Mouse (Mus musculus) hindbrain, embryonic 12.5 days (tissue): ENCODE measurements around the gene Hoxd4. TPM values are rescaled to one million over a fixed set of nuclear protein-coding genes. Genes with fewer than 3 reads are reported as not detected.

Source experiments
- ATAC-seq: fragments of 200-750 bp; cut with Nextera tagmentation; 2 replicates; pipeline ENCODE4 v1.8.0; 2017; ENCODE audit warnings: moderate TSS enrichment; ENCODE audit not compliant: low FRiP score
- H3K27ac ChIP-seq: fragments of 300-500 bp; sonication (generic); 2 replicates; pipeline ENCODE4 v1.5.1; 2016; ENCODE audit warnings: mild to moderate bottlenecking
- H3K27me3 ChIP-seq: fragments of 300-500 bp; sonication (generic); 2 replicates; pipeline ENCODE4 v1.6.1; 2016; ENCODE audit warnings: mild to moderate bottlenecking
- H3K36me3 ChIP-seq: fragments of 300-500 bp; sonication (generic); 2 replicates; pipeline ENCODE4 v1.6.1; 2016; ENCODE audit warnings: mild to moderate bottlenecking
- H3K4me1 ChIP-seq: fragments of 300-500 bp; sonication (generic); 2 replicates; pipeline ENCODE4 v1.6.1; 2016
- H3K4me2 ChIP-seq: fragments of 300-500 bp; sonication (generic); replicated peaks from 2 replicates; pipeline ENCODE4 v1.6.1; 2016; ENCODE audit warnings: mild to moderate bottlenecking
- H3K4me3 ChIP-seq: fragments of 300-500 bp; sonication (generic); 2 replicates; pipeline ENCODE4 v1.5.1; 2016; ENCODE audit warnings: mild to moderate bottlenecking
- H3K9ac ChIP-seq: fragments of 300-500 bp; sonication (generic); 2 replicates; pipeline ENCODE4 v1.6.1; 2016; ENCODE audit warnings: mild to moderate bottlenecking, moderate library complexity
- H3K9me3 ChIP-seq: fragments of 300-500 bp; sonication (generic); replicated peaks from 2 replicates; pipeline ENCODE4 v1.6.1; 2016; ENCODE audit warnings: mild to moderate bottlenecking
- WGBS: fragments of 180-500 bp; shearing (Covaris S2); methylation state at CpG from one replicate; pipeline ENCODE4 v1.1.7; 2016; 5-methylcytosine and 5-hydroxymethylcytosine counted together
- polyA plus RNA-seq: library from polyadenylated mRNA; unstranded; fragments of >200 nt; fragmentation: Nextera tagmentation; extraction: Ambion mirVana; gene quantifications from 2 replicates; pipeline ENCODE4 v1.2.1, GENCODE M21; 2016

Hoxd4 gene
- polyA plus RNA-seq, 1 experiment from 2014 or later, result 3.6 TPM

- Histone ChIP-seq H3K27ac (no peak overlapping the region), H3K4me3 (peak overlapping the region; percentile 13; the same call in 1 of the 2 replicates), H3K4me2 (peak overlapping the region; percentile 24; the same call in 1 of the 2 replicates), H3K27me3 (peaks cover 97% of the 10 kb centered on the region), H3K36me3 (no peaks in the 10 kb centered on the region), H3K4me1 (peaks cover 14% of the 10 kb centered on the region; the same call in 1 of the 2 replicates), H3K9me3 (no peaks in the 10 kb centered on the region), H3K9ac (no peak overlapping the region)
- peak; percentile 43 for ATAC-seq
- WGBS, result under 1% methylated on average over 74 of the region's 78 CpGs
Observed at GRCm38 (mm10) chr2:74681594-74682531, 29.9 kb upstream of the Hoxd4 start.

- H3K4me3 ChIP-seq, result peak overlapping the region; percentile 20
- WGBS, result 0% methylated on average over 37 of the region's 51 CpGs
- H3K27ac ChIP-seq, result no peak overlapping the region
- H3K36me3 ChIP-seq, result no peaks in the 10 kb centered on the region
- H3K4me2 ChIP-seq, result peak overlapping the region; percentile 24; the same call in 1 of the 2 replicates
- peaks cover 14% of the 10 kb centered on the region; the same call in 1 of the 2 replicates for H3K4me1 ChIP-seq
- no peaks in the 10 kb centered on the region for H3K9me3 ChIP-seq
- H3K27me3 ChIP-seq, result peaks cover 97% of the 10 kb centered on the region
- H3K9ac ChIP-seq, result no peak overlapping the region
- ATAC-seq, result no peak
Observed at GRCm38 (mm10) chr2:74682796-74683195, 28.9 kb upstream of the Hoxd4 start.

GRCm38 (mm10) chr2:74683471-74683951, 28.2 kb upstream of the Hoxd4 start:
- no peak overlapping the region for H3K27ac ChIP-seq
- peaks cover 14% of the 10 kb centered on the region; the same call in 1 of the 2 replicates for H3K4me1 ChIP-seq
- H3K36me3 ChIP-seq, result no peaks in the 10 kb centered on the region
- H3K27me3 ChIP-seq, result peaks cover 97% of the 10 kb centered on the region
- H3K9ac ChIP-seq, result no peak overlapping the region
- WGBS, result 0% methylated on average over 18 of the region's 18 CpGs
- H3K9me3 ChIP-seq, result no peaks in the 10 kb centered on the region
- no peak overlapping the region for H3K4me3 ChIP-seq
- H3K4me2 ChIP-seq, result no peak overlapping the region
- no peak for ATAC-seq

- no peak overlapping the region for H3K27ac ChIP-seq
- WGBS, result under 1% methylated on average over 12 of the region's 12 CpGs
- H3K4me1 ChIP-seq, result peaks cover 14% of the 10 kb centered on the region; the same call in 1 of the 2 replicates
- no peaks in the 10 kb centered on the region for H3K9me3 ChIP-seq
- H3K4me3 ChIP-seq, result no peak overlapping the region
- no peaks in the 10 kb centered on the region for H3K36me3 ChIP-seq
- no peak overlapping the region for H3K9ac ChIP-seq
- H3K27me3 ChIP-seq, result peaks cover 97% of the 10 kb centered on the region
- H3K4me2 ChIP-seq, result no peak overlapping the region
- ATAC-seq, result no peak
Observed at GRCm38 (mm10) chr2:74684106-74684505, 27.6 kb upstream of the Hoxd4 start.

- WGBS, result 9% methylated on average over 4 of the region's 4 CpGs
- Histone ChIP-seq H3K27ac (no peak overlapping the region), H3K4me3 (no peak overlapping the region), H3K4me2 (no peak overlapping the region), H3K4me1 (peaks cover 14% of the 10 kb centered on the region; the same call in 1 of the 2 replicates), H3K9ac (no peak overlapping the region), H3K36me3 (no peaks in the 10 kb centered on the region), H3K27me3 (peaks cover 97% of the 10 kb centered on the region), H3K9me3 (no peaks in the 10 kb centered on the region)
- no peak for ATAC-seq
Observed at GRCm38 (mm10) chr2:74685059-74685603, 26.6 kb upstream of the Hoxd4 start.

- no peaks in the 10 kb centered on the region for H3K36me3 ChIP-seq
- H3K27me3 ChIP-seq, result peaks cover 92% of the 10 kb centered on the region
- H3K4me3 ChIP-seq, result no peak overlapping the region
- H3K4me2 ChIP-seq, result no peak overlapping the region
- H3K9ac ChIP-seq, result no peak overlapping the region
- no peak overlapping the region for H3K27ac ChIP-seq
- peaks cover 14% of the 10 kb centered on the region; the same call in 1 of the 2 replicates for H3K4me1 ChIP-seq
- WGBS, result 6% methylated on average over 17 of the region's 17 CpGs
- no peak for ATAC-seq
- H3K9me3 ChIP-seq, result 0 out of 2 replicates have a peak, but pooled peaks cover 2% of the 10 kb centered on the region
Observed at GRCm38 (mm10) chr2:74686301-74686987, 25.3 kb upstream of the Hoxd4 start.

- H3K4me2 ChIP-seq, result no peak overlapping the region
- peaks cover 92% of the 10 kb centered on the region for H3K27me3 ChIP-seq
- H3K9me3 ChIP-seq, result 0 out of 2 replicates have a peak, but pooled peaks cover 3% of the 10 kb centered on the region
- H3K4me1 ChIP-seq, result peaks cover 7% of the 10 kb centered on the region
- H3K27ac ChIP-seq, result no peak overlapping the region
- H3K9ac ChIP-seq, result no peak overlapping the region
- under 1% methylated on average over 27 of the region's 27 CpGs for WGBS
- no peak for ATAC-seq
- no peaks in the 10 kb centered on the region for H3K36me3 ChIP-seq
- H3K4me3 ChIP-seq, result no peak overlapping the region
Observed at GRCm38 (mm10) chr2:74686988-74687697, 24.6 kb upstream of the Hoxd4 start.

- H3K36me3 ChIP-seq, result no peaks in the 10 kb centered on the region
- H3K9ac ChIP-seq, result no peak overlapping the region
- no peak overlapping the region for H3K4me3 ChIP-seq
- H3K4me1 ChIP-seq, result peaks cover under 1% of the 10 kb centered on the region
- H3K4me2 ChIP-seq, result no peak overlapping the region
- H3K27me3 ChIP-seq, result peaks cover 92% of the 10 kb centered on the region
- ATAC-seq, result no peak
- H3K27ac ChIP-seq, result no peak overlapping the region
- 0 out of 2 replicates have a peak, but pooled peaks cover 3% of the 10 kb centered on the region for H3K9me3 ChIP-seq
- under 1% methylated on average over 31 of the region's 31 CpGs for WGBS
Observed at GRCm38 (mm10) chr2:74687698-74688555, 23.8 kb upstream of the Hoxd4 start.

GRCm38 (mm10) chr2:74688795-74689573, 22.7 kb upstream of the Hoxd4 start:
- Histone ChIP-seq H3K36me3 (no peaks in the 10 kb centered on the region), H3K9ac (no peak overlapping the region), H3K4me3 (no peak overlapping the region), H3K4me1 (no peaks in the 10 kb centered on the region; the same call in 1 of the 2 replicates), H3K27me3 (peaks cover 92% of the 10 kb centered on the region), H3K4me2 (no peak overlapping the region), H3K27ac (no peak overlapping the region), H3K9me3 (0 out of 2 replicates have a peak, but pooled peaks cover 3% of the 10 kb centered on the region)
- 3% methylated on average over 12 of the region's 12 CpGs for WGBS
- no peak for ATAC-seq

GRCm38 (mm10) chr2:74689574-74690337, 22.0 kb upstream of the Hoxd4 start:
- Histone ChIP-seq H3K27ac (no peak overlapping the region), H3K4me1 (no peaks in the 10 kb centered on the region; the same call in 1 of the 2 replicates), H3K36me3 (no peaks in the 10 kb centered on the region), H3K9ac (no peak overlapping the region), H3K27me3 (peaks cover 92% of the 10 kb centered on the region), H3K9me3 (0 out of 2 replicates have a peak, but pooled peaks cover 3% of the 10 kb centered on the region), H3K4me2 (no peak overlapping the region), H3K4me3 (no peak overlapping the region)
- 1% methylated on average over 24 of the region's 24 CpGs for WGBS
- no peak for ATAC-seq
